Mouse (Mus musculus) testis, postnatal 10 days (tissue): Measurements from ENCODE around the gene Thrap3.
"Not testable (repeated sequence)": the region's sequence is repeated elsewhere in the genome, so short reads cannot be mapped to it uniquely, and the experiment has no call there.

ENCODE experiments used
- DNase-seq: peaks from one replicate; pipeline ENCODE4 v3.0.0; 2021; ENCODE audit warnings: low spot score

Thrap3 gene

GRCm38 (mm10) chr4:126217771-126218170 lies 15.2 kb upstream of the Thrap3 start:
- no peak for DNase-seq

GRCm38 (mm10) chr4:126207081-126207480 lies 4.5 kb upstream of the Thrap3 start:
- no peak for DNase-seq

- DNase-seq, result no peak
These were observed 2.8 kb upstream of the Thrap3 start for GRCm38 (mm10) chr4:126205386-126205785.

GRCm38 (mm10) chr4:126204661-126205230 lies 2.2 kb upstream of the Thrap3 start:
- no peak for DNase-seq

- no peak for DNase-seq
These were observed 1.5 kb upstream of the Thrap3 start for GRCm38 (mm10) chr4:126204016-126204415.

- no peak for DNase-seq
These were observed 856 bp upstream of the Thrap3 start for GRCm38 (mm10) chr4:126203336-126203895.

- peak; percentile 66 for DNase-seq
These were observed 852 bp downstream of the Thrap3 start for GRCm38 (mm10) chr4:126201514-126202302.

- DNase-seq, result no peak
These were observed 1.9 kb downstream of the Thrap3 start for GRCm38 (mm10) chr4:126200656-126201055.

- no peak for DNase-seq
These were observed 2.5 kb downstream of the Thrap3 start for GRCm38 (mm10) chr4:126200036-126200435.

GRCm38 (mm10) chr4:126199556-126199955 lies 3.0 kb downstream of the Thrap3 start:
- DNase-seq, result no peak

- no peak for DNase-seq
These were observed 5.1 kb downstream of the Thrap3 start for GRCm38 (mm10) chr4:126197485-126197884.

- DNase-seq, result no peak
These were observed 7.6 kb downstream of the Thrap3 start for GRCm38 (mm10) chr4:126194916-126195315.

GRCm38 (mm10) chr4:126194216-126194615 lies 8.3 kb downstream of the Thrap3 start:
- no peak for DNase-seq

- no peak for DNase-seq
These were observed 11.9 kb downstream of the Thrap3 start for GRCm38 (mm10) chr4:126190636-126191035.

- no peak for DNase-seq
These were observed 15.5 kb downstream of the Thrap3 start for GRCm38 (mm10) chr4:126187096-126187495.

GRCm38 (mm10) chr4:126183034-126183433 lies 19.5 kb downstream of the Thrap3 start:
- no peak for DNase-seq

GRCm38 (mm10) chr4:126181170-126181957 lies 21.2 kb downstream of the Thrap3 start:
- DNase-seq, result no peak

GRCm38 (mm10) chr4:126175980-126176379 lies 26.6 kb downstream of the Thrap3 start:
- not testable (repeated sequence) for DNase-seq

- DNase-seq, result no peak
These were observed 28.8 kb downstream of the Thrap3 start for GRCm38 (mm10) chr4:126173800-126174199.

GRCm38 (mm10) chr4:126170737-126171136 lies 31.8 kb downstream of the Thrap3 start:
- DNase-seq, result not testable (repeated sequence)

- no peak for DNase-seq
These were observed 33.7 kb downstream of the Thrap3 start for GRCm38 (mm10) chr4:126168851-126169250.

- no peak for DNase-seq
These were observed 36.5 kb downstream of the Thrap3 start for GRCm38 (mm10) chr4:126166084-126166483.
